Mouse (Mus musculus) left cerebral cortex, adult 6 months (tissue): ENCODE data around the gene Clic5. TPM values are rescaled to one million over a fixed set of nuclear protein-coding genes. Genes with fewer than 3 reads are reported as not detected.

Source experiments
- long read RNA-seq, 2 experiments: library from polyadenylated mRNA; unstranded; transcript quantifications; one replicate each; pipeline ENCODE4 v2.0.0; 2019 to 2020
- polyA plus RNA-seq: library from polyadenylated mRNA; unstranded; fragments of <200 nt; fragmentation: Nextera tagmentation; gene quantifications from 2 replicates; pipeline ENCODE4 v1.2.3, GENCODE M21; 2021

Gene Clic5
- polyA plus RNA-seq: 0.90 and 1.0 TPM in 2 replicates
- long read RNA-seq, experiment 1, full-length matches to known transcripts: 6 of 8 reads
- long read RNA-seq, experiment 1, partial matches to known transcripts: 2 of 8 reads
- long read RNA-seq, experiment 1, other reads (novel, unspliced or antisense): 0 of 8 reads
- long read RNA-seq, experiment 2, full-length matches to known transcripts: 2 of 4 reads
- long read RNA-seq, experiment 2, partial matches to known transcripts: 0 of 4 reads
- long read RNA-seq, experiment 2, other reads (novel, unspliced or antisense): 2 of 4 reads

DNA sequence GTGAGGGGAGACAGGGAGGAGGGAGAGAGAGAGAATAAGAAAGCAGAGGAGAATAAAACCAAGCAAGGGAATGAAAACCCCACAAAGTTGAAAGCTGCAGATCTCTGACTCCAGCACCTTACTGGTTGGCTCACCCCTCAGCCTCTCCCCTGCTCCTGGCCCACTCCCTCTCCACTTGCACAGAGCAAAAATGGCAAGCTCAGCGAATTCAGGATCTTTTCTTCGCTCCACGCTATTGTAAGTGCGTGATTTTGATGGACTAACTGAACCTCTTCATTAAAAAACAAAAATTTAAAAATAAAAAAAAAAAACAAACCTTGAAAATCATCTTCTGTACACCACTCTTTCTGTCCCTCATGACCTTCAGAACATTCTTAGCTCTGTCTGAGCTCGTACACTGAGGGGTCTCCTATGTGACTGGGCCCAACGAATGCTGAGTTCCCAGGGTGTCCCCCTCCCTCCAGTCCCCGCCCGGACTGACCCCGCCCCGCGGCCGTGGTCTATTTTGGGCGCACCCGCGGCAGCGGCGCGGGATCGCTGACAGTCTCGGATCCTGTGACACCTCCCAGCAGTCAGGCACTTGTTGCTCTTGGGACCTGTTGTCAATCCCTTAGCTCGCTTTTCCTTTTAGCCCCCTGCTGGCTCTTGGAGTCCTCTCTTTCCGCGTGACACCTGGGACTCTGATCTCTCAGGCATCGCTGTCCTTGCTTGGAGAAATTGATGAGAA lies at the start of gene Clic5:
Gene Clic5 (plus strand): TSS at position 543 of the 727 bp plus-strand sequence.

Other genes with a start within 250 kb of the Clic5 start
- gene Enpp5, start 109.8 kb upstream of the Clic5 start, polyA plus RNA-seq: 130 and 191 TPM in 2 replicates
- gene Enpp4, start 82.8 kb upstream of the Clic5 start, polyA plus RNA-seq: 10.1 and 10.9 TPM in 2 replicates